Mouse (Mus musculus): ENCODE results near the gene Nup214. TPM values are rescaled to one million over a fixed set of nuclear protein-coding genes. Genes with fewer than 3 reads are reported as not detected.

Nup214 gene
- polyA plus RNA-seq, 1 experiment from 2014 or later: 76.0 TPM

GRCm38 (mm10) chr2:32055357-32055965 lies 81.2 kb downstream of the Nup214 start:
- no peak overlapping the region for H3K27ac ChIP-seq (ENCODE audit: low read depth, low read length)

GRCm38 (mm10) chr2:32056524-32056923 lies 82.3 kb downstream of the Nup214 start:
- no peaks in the 10 kb centered on the region for H3K27me3 ChIP-seq (ENCODE audit: control insufficient read depth, insufficient read depth, low read length)
- 89% methylated on average over 10 of the region's 10 CpGs for WGBS

More at GRCm38 (mm10) chr2:32055357-32055965, 81.2 kb downstream of the Nup214 start:
- no peaks in the 10 kb centered on the region; the same call in 1 of the 2 replicates for H3K4me1 ChIP-seq (replicated peaks; ENCODE audit: control insufficient read depth, insufficient read depth, low read length)
- H3K9ac ChIP-seq (ENCODE audit: low read length): no peak overlapping the region; the same call in 1 of the 2 replicates
- no peak overlapping the region for H3K4me2 ChIP-seq (ENCODE audit: low read depth, low read length, severe bottlenecking)
- peaks cover 8% of the 10 kb centered on the region; the same call in 1 of the 2 replicates for H3K36me3 ChIP-seq (ENCODE audit: control insufficient read depth, insufficient read depth, low read length)
- H3K9me3 ChIP-seq (ENCODE audit: control insufficient read depth, low read length): no peaks in the 10 kb centered on the region
- H3K27me3 ChIP-seq (ENCODE audit: control insufficient read depth, insufficient read depth, low read length): no peaks in the 10 kb centered on the region
- ATAC-seq (replicated peaks; ENCODE audit: low FRiP score) (no peak), DNase-seq (ENCODE audit: low spot score) (no peak)
- no peak overlapping the region for H3K4me3 ChIP-seq (ENCODE audit: low read depth, low read length)
- 61% methylated on average over 7 of the region's 7 CpGs for WGBS

GRCm38 (mm10) chr2:32057360-32057759 lies 83.1 kb downstream of the Nup214 start:
- ATAC-seq (replicated peaks; ENCODE audit: low FRiP score) (no peak), DNase-seq (ENCODE audit: low spot score) (no peak)
- Histone ChIP-seq H3K4me2 (ENCODE audit: low read depth, low read length, severe bottlenecking) (no peak overlapping the region), H3K4me1 (replicated peaks; ENCODE audit: control insufficient read depth, insufficient read depth, low read length) (no peaks in the 10 kb centered on the region; the same call in 1 of the 2 replicates), H3K9ac (ENCODE audit: low read length) (no peak overlapping the region), H3K4me3 (ENCODE audit: low read depth, low read length) (no peak overlapping the region), H3K27ac (ENCODE audit: low read depth, low read length) (no peak overlapping the region), H3K36me3 (ENCODE audit: control insufficient read depth, insufficient read depth, low read length) (peaks cover 3% of the 10 kb centered on the region), H3K27me3 (ENCODE audit: control insufficient read depth, insufficient read depth, low read length) (no peaks in the 10 kb centered on the region), H3K9me3 (ENCODE audit: control insufficient read depth, low read length) (no peaks in the 10 kb centered on the region)
- 87% methylated on average over 2 of the region's 2 CpGs for WGBS

More at GRCm38 (mm10) chr2:32056524-32056923, 82.3 kb downstream of the Nup214 start:
- H3K4me2 ChIP-seq (ENCODE audit: low read depth, low read length, severe bottlenecking): no peak overlapping the region
- no peak overlapping the region for H3K9ac ChIP-seq (ENCODE audit: low read length)
- peaks cover 7% of the 10 kb centered on the region for H3K36me3 ChIP-seq (ENCODE audit: control insufficient read depth, insufficient read depth, low read length)
- no peak overlapping the region for H3K27ac ChIP-seq (ENCODE audit: low read depth, low read length)
- ATAC-seq (replicated peaks; ENCODE audit: low FRiP score) (no peak), DNase-seq (ENCODE audit: low spot score) (no peak)
- H3K9me3 ChIP-seq (ENCODE audit: control insufficient read depth, low read length): no peaks in the 10 kb centered on the region
- no peaks in the 10 kb centered on the region; the same call in 1 of the 2 replicates for H3K4me1 ChIP-seq (replicated peaks; ENCODE audit: control insufficient read depth, insufficient read depth, low read length)
- no peak overlapping the region for H3K4me3 ChIP-seq (ENCODE audit: low read depth, low read length)

GRCm38 (mm10) chr2:32057794-32058193 lies 83.6 kb downstream of the Nup214 start:
- no peaks in the 10 kb centered on the region for H3K9me3 ChIP-seq (ENCODE audit: control insufficient read depth, low read length)
- H3K4me2 ChIP-seq (ENCODE audit: low read depth, low read length, severe bottlenecking): no peak overlapping the region
- no peaks in the 10 kb centered on the region; the same call in 1 of the 2 replicates for H3K36me3 ChIP-seq (ENCODE audit: control insufficient read depth, insufficient read depth, low read length)
- no peak overlapping the region for H3K27ac ChIP-seq (ENCODE audit: low read depth, low read length)
- H3K27me3 ChIP-seq (ENCODE audit: control insufficient read depth, insufficient read depth, low read length): no peaks in the 10 kb centered on the region
- DNase-seq (ENCODE audit: low spot score) (no peak), ATAC-seq (replicated peaks; ENCODE audit: low FRiP score) (no peak)
- H3K9ac ChIP-seq (ENCODE audit: low read length): no peak overlapping the region
- WGBS: 81% methylated on average over 4 of the region's 4 CpGs
- H3K4me3 ChIP-seq (ENCODE audit: low read depth, low read length): no peak overlapping the region
- no peaks in the 10 kb centered on the region; the same call in 1 of the 2 replicates for H3K4me1 ChIP-seq (replicated peaks; ENCODE audit: control insufficient read depth, insufficient read depth, low read length)

GRCm38 (mm10) chr2:32058241-32058640 lies 84.0 kb downstream of the Nup214 start:
- no peak overlapping the region for H3K27ac ChIP-seq (ENCODE audit: low read depth, low read length)
- H3K9me3 ChIP-seq (ENCODE audit: control insufficient read depth, low read length): no peaks in the 10 kb centered on the region
- H3K9ac ChIP-seq (ENCODE audit: low read length): no peak overlapping the region
- no peaks in the 10 kb centered on the region; the same call in 1 of the 2 replicates for H3K4me1 ChIP-seq (replicated peaks; ENCODE audit: control insufficient read depth, insufficient read depth, low read length)
- no peaks in the 10 kb centered on the region for H3K27me3 ChIP-seq (ENCODE audit: control insufficient read depth, insufficient read depth, low read length)
- ATAC-seq (replicated peaks; ENCODE audit: low FRiP score) (no peak), DNase-seq (ENCODE audit: low spot score) (no peak)
- H3K4me3 ChIP-seq (ENCODE audit: low read depth, low read length): no peak overlapping the region
- no peaks in the 10 kb centered on the region; the same call in 1 of the 2 replicates for H3K36me3 ChIP-seq (ENCODE audit: control insufficient read depth, insufficient read depth, low read length)
- H3K4me2 ChIP-seq (ENCODE audit: low read depth, low read length, severe bottlenecking): no peak overlapping the region
- WGBS: 72% methylated on average over 9 of the region's 9 CpGs

GRCm38 (mm10) chr2:32058716-32059115 lies 84.5 kb downstream of the Nup214 start:
- no peaks in the 10 kb centered on the region; the same call in 1 of the 2 replicates for H3K4me1 ChIP-seq (replicated peaks; ENCODE audit: control insufficient read depth, insufficient read depth, low read length)
- no peaks in the 10 kb centered on the region; the same call in 1 of the 2 replicates for H3K36me3 ChIP-seq (ENCODE audit: control insufficient read depth, insufficient read depth, low read length)
- ATAC-seq (replicated peaks; ENCODE audit: low FRiP score) (no peak), DNase-seq (ENCODE audit: low spot score) (no peak)
- 49% methylated on average over 5 of the region's 5 CpGs for WGBS
- no peak overlapping the region for H3K9ac ChIP-seq (ENCODE audit: low read length)
- H3K4me2 ChIP-seq (ENCODE audit: low read depth, low read length, severe bottlenecking): no peak overlapping the region
- no peaks in the 10 kb centered on the region for H3K9me3 ChIP-seq (ENCODE audit: control insufficient read depth, low read length)
- no peak overlapping the region for H3K4me3 ChIP-seq (ENCODE audit: low read depth, low read length)
- no peak overlapping the region for H3K27ac ChIP-seq (ENCODE audit: low read depth, low read length)
- no peaks in the 10 kb centered on the region for H3K27me3 ChIP-seq (ENCODE audit: control insufficient read depth, insufficient read depth, low read length)

DNA sequence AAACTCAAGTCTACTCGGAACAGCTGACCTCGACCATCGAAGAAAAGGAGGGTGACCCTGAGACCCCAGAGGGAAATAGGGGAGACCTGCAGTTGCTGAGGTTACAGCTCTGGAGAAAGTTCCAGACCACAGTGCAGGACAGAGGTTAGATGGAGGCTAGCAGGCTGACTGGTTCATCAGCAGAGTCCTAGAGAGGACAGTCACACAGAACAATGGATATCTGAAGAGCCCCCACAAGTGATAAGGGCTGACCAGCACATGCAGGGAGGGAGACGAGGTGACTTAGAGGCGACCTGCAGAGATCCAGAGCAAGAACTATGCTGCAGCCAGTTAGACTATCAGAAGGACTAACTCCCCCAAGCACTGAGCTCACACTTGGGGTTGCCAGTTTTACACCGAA lies 85.4 kb downstream of the Nup214 start:
- Histone ChIP-seq H3K27me3 (ENCODE audit: control insufficient read depth, insufficient read depth, low read length) (no peaks in the 10 kb centered on the region), H3K9me3 (ENCODE audit: control insufficient read depth, low read length) (no peaks in the 10 kb centered on the region), H3K9ac (ENCODE audit: low read length) (no peak overlapping the region), H3K27ac (ENCODE audit: low read depth, low read length) (no peak overlapping the region), H3K4me3 (ENCODE audit: low read depth, low read length) (no peak overlapping the region), H3K4me2 (ENCODE audit: low read depth, low read length, severe bottlenecking) (no peak overlapping the region), H3K36me3 (ENCODE audit: control insufficient read depth, insufficient read depth, low read length) (no peaks in the 10 kb centered on the region; the same call in 1 of the 2 replicates), H3K4me1 (replicated peaks; ENCODE audit: control insufficient read depth, insufficient read depth, low read length) (no peaks in the 10 kb centered on the region; the same call in 1 of the 2 replicates)
- ATAC-seq (replicated peaks; ENCODE audit: low FRiP score) (no peak), DNase-seq (ENCODE audit: low spot score) (no peak)
- 74% methylated on average over 6 of the region's 6 CpGs for WGBS

DNA sequence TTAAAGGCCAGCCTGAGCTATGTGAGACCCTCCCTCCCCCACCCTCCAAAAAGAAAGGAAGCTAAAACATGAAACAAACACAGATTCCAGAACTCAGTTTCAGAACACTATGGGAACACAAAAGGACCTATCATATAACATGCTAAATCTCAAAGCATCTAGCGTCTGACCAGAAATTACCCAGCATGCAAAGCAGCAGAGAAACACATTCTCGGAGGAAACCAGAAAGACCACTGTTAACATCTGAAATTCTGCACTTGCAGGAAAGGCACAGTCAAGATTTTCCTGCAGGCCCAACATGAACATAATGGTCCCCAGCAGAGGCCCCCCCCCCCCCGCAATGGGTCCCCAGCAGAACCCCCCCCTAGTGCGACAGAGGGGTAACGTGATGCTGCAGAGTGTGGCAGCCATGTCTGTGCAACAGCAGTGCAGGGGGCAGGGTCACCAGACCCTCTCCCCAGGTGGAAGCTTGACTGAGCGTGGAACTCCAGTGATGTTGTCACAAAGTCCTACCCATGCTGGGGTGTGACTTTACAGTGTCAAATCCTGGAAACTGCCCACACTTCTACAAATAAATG lies 86.1 kb downstream of the Nup214 start:
- H3K36me3 ChIP-seq (ENCODE audit: control insufficient read depth, insufficient read depth, low read length): no peaks in the 10 kb centered on the region; the same call in 1 of the 2 replicates
- WGBS: 76% methylated on average over 6 of the region's 6 CpGs
- H3K4me1 ChIP-seq (replicated peaks; ENCODE audit: control insufficient read depth, insufficient read depth, low read length): no peaks in the 10 kb centered on the region; the same call in 1 of the 2 replicates
- no peaks in the 10 kb centered on the region for H3K27me3 ChIP-seq (ENCODE audit: control insufficient read depth, insufficient read depth, low read length)
- H3K9me3 ChIP-seq (ENCODE audit: control insufficient read depth, low read length): no peaks in the 10 kb centered on the region
- no peak for ATAC-seq (replicated peaks; ENCODE audit: low FRiP score)
- H3K27ac ChIP-seq (ENCODE audit: low read depth, low read length): no peak overlapping the region; the same call in 1 of the 2 replicates
- no peak overlapping the region for H3K9ac ChIP-seq (ENCODE audit: low read length)
- H3K4me3 ChIP-seq (ENCODE audit: low read depth, low read length): no peak overlapping the region
- DNase-seq (ENCODE audit: low spot score): no peak
- H3K4me2 ChIP-seq (ENCODE audit: low read depth, low read length, severe bottlenecking): no peak overlapping the region
